Mouse (Mus musculus): ENCODE results near the gene Hsd11b2.

Hsd11b2 gene

GRCm38 (mm10) chr8:105520521-105520920, 2.0 kb downstream of the Hsd11b2 start:
- in situ Hi-C loops (cut with MboI; ENCODE audit: unreplicated experiment in 2 of 2), result no loop called here

- in situ Hi-C loops (cut with MboI; ENCODE audit: unreplicated experiment in 2 of 2), result no loop called here
These were observed 2.5 kb downstream of the Hsd11b2 start for GRCm38 (mm10) chr8:105521061-105521460.

GRCm38 (mm10) chr8:105521995-105522769, 3.6 kb downstream of the Hsd11b2 start:
- in situ Hi-C loops (cut with MboI; ENCODE audit: unreplicated experiment in 2 of 2), result no loop called here

GRCm38 (mm10) chr8:105522890-105523289, 4.3 kb downstream of the Hsd11b2 start:
- in situ Hi-C loops (cut with MboI; ENCODE audit: unreplicated experiment in 2 of 2), result no loop called here

- in situ Hi-C loops (cut with MboI; ENCODE audit: unreplicated experiment in 2 of 2), result no loop called here
These were observed 8.6 kb downstream of the Hsd11b2 start for GRCm38 (mm10) chr8:105527110-105527509.

- in situ Hi-C loops (cut with MboI; ENCODE audit: unreplicated experiment in 2 of 2), result no loop called here
These were observed 9.7 kb downstream of the Hsd11b2 start for GRCm38 (mm10) chr8:105528206-105528605.

GRCm38 (mm10) chr8:105529271-105529670, 10.7 kb downstream of the Hsd11b2 start:
- in situ Hi-C loops (cut with MboI; ENCODE audit: unreplicated experiment in 2 of 2), result no loop called here

- in situ Hi-C loops (cut with MboI; ENCODE audit: unreplicated experiment in 2 of 2), result no loop called here
These were observed 13.2 kb downstream of the Hsd11b2 start for GRCm38 (mm10) chr8:105531774-105532173.

GRCm38 (mm10) chr8:105533439-105533838, 14.9 kb downstream of the Hsd11b2 start:
- in situ Hi-C loops (cut with MboI; ENCODE audit: unreplicated experiment in 2 of 2), result no loop called here

GRCm38 (mm10) chr8:105533892-105534329, 15.4 kb downstream of the Hsd11b2 start:
- in situ Hi-C loops (cut with MboI; ENCODE audit: unreplicated experiment in 2 of 2), result no loop called here

DNA sequence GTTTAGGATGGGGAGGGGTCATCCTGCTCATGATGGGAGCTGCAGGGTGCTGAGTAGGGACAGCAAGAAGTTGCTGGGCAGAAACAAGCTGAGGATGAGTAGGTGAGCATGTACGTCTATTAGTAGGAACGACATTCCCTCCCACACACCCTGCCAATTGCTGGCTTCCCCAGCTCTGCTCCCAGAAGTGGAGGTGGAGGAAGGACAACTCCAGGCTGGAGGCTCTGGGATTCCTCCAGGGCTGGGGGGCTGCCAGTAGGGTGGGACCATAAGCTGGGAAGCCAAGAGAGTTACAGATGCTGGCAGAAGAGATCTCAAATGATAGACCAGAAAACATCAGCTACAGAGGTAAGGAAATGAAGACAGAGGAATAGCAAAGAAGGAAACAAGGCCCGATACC, 18.0 kb downstream of the Hsd11b2 start:
- in situ Hi-C loops (cut with MboI; ENCODE audit: unreplicated experiment in 2 of 2), result no loop called here

DNA sequence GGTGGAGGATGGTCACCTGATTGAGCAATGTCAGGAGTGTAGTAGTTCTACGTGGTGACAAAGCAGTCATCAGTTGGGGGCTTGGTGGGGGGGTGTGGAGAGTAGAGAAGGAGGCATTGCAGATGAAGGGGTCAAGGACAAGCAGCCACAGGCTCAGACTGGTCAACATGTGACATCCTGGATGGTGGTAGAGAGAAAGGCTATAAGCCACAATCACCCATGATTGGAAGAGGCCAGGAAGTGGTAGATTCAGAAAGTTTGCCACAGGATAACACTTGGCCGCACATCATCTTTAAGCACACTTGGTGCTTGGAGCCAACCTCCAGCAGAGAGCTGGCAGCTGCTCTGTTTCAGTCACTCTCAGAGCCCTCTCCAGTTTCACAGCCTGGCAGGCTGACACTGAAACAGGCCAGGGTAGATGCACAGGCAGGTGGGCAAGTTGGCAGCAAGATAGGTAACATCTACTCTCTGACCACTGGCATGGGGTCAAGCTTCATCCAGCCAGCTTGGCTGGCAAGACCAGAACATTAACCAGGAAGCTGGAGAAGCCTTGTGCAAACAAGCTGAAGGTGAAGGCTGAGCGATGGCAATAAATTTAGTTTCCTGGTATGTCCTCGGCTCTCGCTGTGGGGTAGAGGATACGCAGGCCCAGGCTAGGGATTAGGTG, 18.6 kb downstream of the Hsd11b2 start:
- in situ Hi-C loops (cut with MboI; ENCODE audit: unreplicated experiment in 2 of 2), result no loop called here

DNA sequence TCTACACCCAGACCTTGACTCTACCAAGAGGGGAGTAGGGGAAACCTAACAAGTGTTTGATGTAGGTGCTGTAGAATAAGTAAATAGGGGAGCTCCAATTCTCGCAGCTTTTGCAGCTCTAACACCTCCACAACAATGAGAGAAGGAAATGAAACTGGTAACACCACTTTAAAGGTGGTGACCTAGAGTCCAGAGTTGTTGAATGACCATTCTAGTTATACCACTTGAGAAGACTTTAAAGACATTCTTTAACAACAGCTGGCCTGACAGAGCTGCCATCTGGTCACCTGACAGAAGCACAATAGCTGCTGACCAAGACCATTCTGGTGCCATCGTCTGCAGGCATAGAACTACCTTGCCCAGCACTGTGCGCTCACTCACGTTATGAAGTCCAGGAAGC, 20.4 kb downstream of the Hsd11b2 start:
- in situ Hi-C loops (cut with MboI; ENCODE audit: unreplicated experiment in 2 of 2), result no loop called here

DNA sequence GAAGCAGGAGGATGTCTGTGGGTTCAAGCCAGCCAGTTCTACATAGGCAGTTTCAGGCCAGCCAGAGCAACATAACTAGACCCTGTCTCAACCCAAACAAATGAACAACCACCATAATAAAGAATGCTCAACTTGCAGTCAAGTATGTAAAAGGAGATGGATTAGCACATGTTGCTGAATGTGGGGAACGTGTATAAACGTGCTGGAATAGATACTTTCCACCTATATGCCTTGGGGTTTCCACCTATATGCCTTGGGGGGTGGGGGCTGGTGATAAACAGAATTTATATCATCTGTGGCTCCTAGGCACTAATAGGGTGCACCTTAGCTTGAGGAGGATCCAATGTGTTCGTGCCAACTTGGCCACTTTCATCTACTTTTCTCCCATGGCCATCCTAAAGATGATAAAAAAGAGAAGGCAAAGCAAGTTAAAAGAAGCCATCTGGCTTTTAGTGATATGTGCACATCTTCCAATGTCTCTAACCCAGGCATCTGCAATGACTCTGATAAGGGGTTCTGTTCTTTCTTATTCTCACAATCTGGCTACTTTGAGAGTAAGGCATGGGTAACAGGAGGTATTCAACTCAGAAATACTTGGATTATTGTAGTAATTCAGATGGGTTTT, 23.6 kb downstream of the Hsd11b2 start:
- in situ Hi-C loops (cut with MboI; ENCODE audit: unreplicated experiment in 2 of 2), result no loop called here

GRCm38 (mm10) chr8:105542808-105543207, 24.3 kb downstream of the Hsd11b2 start:
- in situ Hi-C loops (cut with MboI; ENCODE audit: unreplicated experiment in 2 of 2), result no loop called here

GRCm38 (mm10) chr8:105543703-105544102, 25.1 kb downstream of the Hsd11b2 start:
- in situ Hi-C loops (cut with MboI; ENCODE audit: unreplicated experiment in 2 of 2), result no loop called here

- in situ Hi-C loops (cut with MboI; ENCODE audit: unreplicated experiment in 2 of 2), result no loop called here
These were observed 26.1 kb downstream of the Hsd11b2 start for GRCm38 (mm10) chr8:105544544-105545205.

GRCm38 (mm10) chr8:105545249-105545648, 26.7 kb downstream of the Hsd11b2 start:
- in situ Hi-C loops (cut with MboI; ENCODE audit: unreplicated experiment in 2 of 2), result no loop called here

- in situ Hi-C loops (cut with MboI; ENCODE audit: unreplicated experiment in 2 of 2), result no loop called here
These were observed 28.1 kb downstream of the Hsd11b2 start for GRCm38 (mm10) chr8:105546384-105547350.

GRCm38 (mm10) chr8:105549506-105549905, 31.0 kb downstream of the Hsd11b2 start:
- in situ Hi-C loops (cut with MboI; ENCODE audit: unreplicated experiment in 2 of 2), result no loop called here
